Mouse (Mus musculus) monocyte, adult 5-6 weeks (primary cell): ENCODE measurements around the gene Zfp536. TPM values are rescaled to one million over a fixed set of nuclear protein-coding genes. Genes with fewer than 3 reads are reported as not detected.
"Not testable (repeated sequence)": the region's sequence is repeated elsewhere in the genome, so short reads cannot be mapped to it uniquely, and the experiment has no call there.

Experiments used
- ATAC-seq: fragments of 153-309, 156-312 bp; replicated peaks from 2 replicates; pipeline ENCODE4 v1.8.0; 2017; ENCODE audit warnings: mild to moderate bottlenecking; ENCODE audit not compliant: low TSS enrichment, insufficient number of reproducible peaks, severe bottlenecking, poor library complexity, low FRiP score
- total RNA-seq: library from RNA; stranded (forward); fragments of 200-1000, 200-491, 200-594 nt; gene quantifications from 3 replicates; pipeline ENCODE4 v1.2.3, GENCODE M21; 2017

Gene Zfp536
- total RNA-seq, 1 experiment from 2014 or later: not detected

- no peak for ATAC-seq
Measured at GRCm38 (mm10) chr7:37716626-37717025, 56.8 kb downstream of the Zfp536 start.

- ATAC-seq: no peak
Measured at GRCm38 (mm10) chr7:37704464-37704863, 69.0 kb downstream of the Zfp536 start.

GRCm38 (mm10) chr7:37697378-37697777 is 76.1 kb downstream of the Zfp536 start:
- not testable (repeated sequence) for ATAC-seq

- no peak for ATAC-seq
Measured at GRCm38 (mm10) chr7:37695066-37695465, 78.4 kb downstream of the Zfp536 start.

GRCm38 (mm10) chr7:37690606-37691005 is 82.8 kb downstream of the Zfp536 start:
- ATAC-seq: no peak

- ATAC-seq: no peak
Measured at GRCm38 (mm10) chr7:37689561-37690305, 83.7 kb downstream of the Zfp536 start.

- ATAC-seq: no peak
Measured at GRCm38 (mm10) chr7:37689107-37689511, 84.3 kb downstream of the Zfp536 start.

- ATAC-seq: no peak
Measured at GRCm38 (mm10) chr7:37686366-37686765, 87.1 kb downstream of the Zfp536 start.

- ATAC-seq: no peak
Measured at GRCm38 (mm10) chr7:37685247-37685646, 88.2 kb downstream of the Zfp536 start.

GRCm38 (mm10) chr7:37681335-37681734 is 92.1 kb downstream of the Zfp536 start:
- no peak for ATAC-seq

GRCm38 (mm10) chr7:37663676-37664365 is 109.6 kb downstream of the Zfp536 start:
- no peak for ATAC-seq

- no peak for ATAC-seq
Measured at GRCm38 (mm10) chr7:37648671-37649070, 124.8 kb downstream of the Zfp536 start.

- no peak for ATAC-seq
Measured at GRCm38 (mm10) chr7:37647917-37648615, 125.4 kb downstream of the Zfp536 start.

GRCm38 (mm10) chr7:37639740-37640397 is 133.6 kb downstream of the Zfp536 start:
- no peak for ATAC-seq

GRCm38 (mm10) chr7:37634812-37635211 is 138.6 kb downstream of the Zfp536 start:
- no peak for ATAC-seq

GRCm38 (mm10) chr7:37630410-37630809 is 143.0 kb downstream of the Zfp536 start:
- ATAC-seq: no peak

- no peak for ATAC-seq
Measured at GRCm38 (mm10) chr7:37627897-37628510, 145.4 kb downstream of the Zfp536 start.

- ATAC-seq: no peak
Measured at GRCm38 (mm10) chr7:37625758-37626157, 147.7 kb downstream of the Zfp536 start.
